Mouse (Mus musculus) liver, embryonic 14.5 days (tissue): Measurements from ENCODE around the gene Megf11. TPM values are rescaled to one million over a fixed set of nuclear protein-coding genes. Genes with fewer than 3 reads are reported as not detected.

Experiments used
- ATAC-seq: fragments of 200-750 bp; cut with Nextera tagmentation; 2 replicates; pipeline ENCODE4 v1.8.0; 2017; ENCODE audit warnings: moderate number of reproducible peaks, mild to moderate bottlenecking, moderate library complexity; ENCODE audit not compliant: insufficient read depth
- DNase-seq, 3 experiments: peaks; one replicate each; pipeline ENCODE4 v3.0.0-alpha.2; 2012 to 2013; ENCODE audit warnings: low read depth in 3 of 3, low spot score in 3 of 3
- H3K27ac ChIP-seq: fragments of 300-500 bp; sonication (generic); 2 replicates; pipeline ENCODE4 v1.5.1; 2014; ENCODE audit warnings: moderate library complexity, mild to moderate bottlenecking, control low read depth, inconsistent platforms
- H3K27me3 ChIP-seq: fragments of 300-500 bp; sonication (generic); 2 replicates; pipeline ENCODE4 v1.6.1; 2014; ENCODE audit warnings: mild to moderate bottlenecking, low read length, moderate library complexity; ENCODE audit not compliant: control insufficient read depth, insufficient read depth
- H3K36me3 ChIP-seq: fragments of 300-500 bp; sonication (generic); replicated peaks from 2 replicates; pipeline ENCODE4 v1.6.1; 2014; ENCODE audit warnings: low read depth; ENCODE audit not compliant: control insufficient read depth, insufficient read depth
- H3K4me1 ChIP-seq, 2 experiments: fragments of 200-500 bp in 1 of 2; fragments of 300-500 bp in 1 of 2; sonication (generic) in 1 of 2; replicated peaks; 2 replicates each; pipeline ENCODE4 v1.6.1; 2012 to 2014; ENCODE audit warnings: antibody characterized with exemption in 1 of 2, inconsistent platforms in 1 of 2, low read length in 1 of 2; ENCODE audit not compliant: control insufficient read depth in 2 of 2, insufficient read depth in 2 of 2
- H3K4me2 ChIP-seq: fragments of 300-500 bp; sonication (generic); 2 replicates; pipeline ENCODE4 v1.6.1; 2014; ENCODE audit warnings: low read depth, mild to moderate bottlenecking, control low read depth, moderate library complexity
- H3K4me3 ChIP-seq, 2 experiments: fragments of 200-500 bp in 1 of 2; fragments of 300-500 bp in 1 of 2; sonication (generic) in 1 of 2; 2 replicates each; pipeline ENCODE4 v1.5.1; 2012 to 2014; ENCODE audit warnings: low read depth in 2 of 2, low read length in 2 of 2, mild to moderate bottlenecking in 2 of 2, control low read depth in 1 of 2, inconsistent platforms in 1 of 2, moderate library complexity in 1 of 2; ENCODE audit not compliant: insufficient read depth in 1 of 2
- H3K9ac ChIP-seq: fragments of 300-500 bp; sonication (generic); replicated peaks from 2 replicates; pipeline ENCODE4 v1.6.1; 2014; ENCODE audit warnings: mild to moderate bottlenecking, control low read depth, moderate library complexity
- H3K9me3 ChIP-seq: fragments of 300-500 bp; sonication (generic); 2 replicates; pipeline ENCODE4 v1.6.1; 2016; ENCODE audit warnings: low read length, mixed read lengths; ENCODE audit not compliant: control insufficient read depth
- CTCF ChIP-seq: IDR thresholded peaks from 2 replicates; pipeline ENCODE4 v1.5.1; 2016; ENCODE audit warnings: antibody characterized with exemption, low read depth, control low read depth
- EP300 ChIP-seq: IDR thresholded peaks from 2 replicates; pipeline ENCODE4 v1.6.1; 2016; ENCODE audit warnings: antibody characterized with exemption, low read depth
- WGBS: fragments of 180-500 bp; shearing (Covaris S2); extraction: QIAGEN DNeasy Blood & Tissue Kit; methylation state at CpG from one replicate; pipeline ENCODE4 v1.1.7; 2014; ENCODE audit not compliant: insufficient replicate concordance; 5-methylcytosine and 5-hydroxymethylcytosine counted together
- polyA plus RNA-seq, 2 experiments: library from polyadenylated mRNA; depleted of rRNA in 1 of 2; stranded (reverse) in 1 of 2; unstranded in 1 of 2; fragments of >200 nt; fragmentation: Nextera tagmentation in 1 of 2; extraction: Ambion mirVana in 1 of 2; gene quantifications; 2 replicates each; pipeline versions ENCODE4 v1.2.1 to v1.2.3; 2012 to 2014

Megf11 gene
- polyA plus RNA-seq, 2 experiments: 0.18 to 0.28 TPM

- H3K4me2 ChIP-seq: no peak overlapping the region
- no peaks in the 10 kb centered on the region for H3K9me3 ChIP-seq
- no peak for ATAC-seq
- H3K9ac ChIP-seq: no peak overlapping the region
- no peak overlapping the region for H3K4me3 ChIP-seq
- no peak overlapping the region for H3K27ac ChIP-seq
- WGBS: 72% methylated on average over 3 of the region's 3 CpGs
- no peaks in the 10 kb centered on the region for H3K36me3 ChIP-seq
- no peaks in the 10 kb centered on the region for H3K27me3 ChIP-seq
- DNase-seq: no peak
- no peak for TF ChIP-seq EP300
- TF ChIP-seq CTCF: no peak
- no peaks in the 10 kb centered on the region for H3K4me1 ChIP-seq
These were observed 260.0 kb downstream of the Megf11 start for GRCm38 (mm10) chr9:64645462-64645861.

GRCm38 (mm10) chr9:64649393-64649792 lies 264.0 kb downstream of the Megf11 start:
- TF ChIP-seq EP300 (no peak), CTCF (no peak)
- Histone ChIP-seq H3K27ac (no peak overlapping the region), H3K4me1 (no peaks in the 10 kb centered on the region), H3K4me3 (no peak overlapping the region), H3K4me2 (no peak overlapping the region), H3K36me3 (no peaks in the 10 kb centered on the region), H3K9me3 (no peaks in the 10 kb centered on the region), H3K9ac (no peak overlapping the region), H3K27me3 (no peaks in the 10 kb centered on the region)
- ATAC-seq: no peak
- DNase-seq: no peak
- WGBS: 62% methylated on average over 9 of the region's 9 CpGs

GRCm38 (mm10) chr9:64649892-64650291 lies 264.5 kb downstream of the Megf11 start:
- Histone ChIP-seq H3K36me3 (no peaks in the 10 kb centered on the region), H3K4me3 (no peak overlapping the region), H3K9ac (no peak overlapping the region), H3K27me3 (no peaks in the 10 kb centered on the region), H3K27ac (no peak overlapping the region), H3K9me3 (no peaks in the 10 kb centered on the region), H3K4me2 (no peak overlapping the region), H3K4me1 (no peaks in the 10 kb centered on the region)
- no peak for DNase-seq
- no peak for TF ChIP-seq CTCF
- no peak for TF ChIP-seq EP300
- no peak for ATAC-seq
- WGBS: 26% methylated on average over 2 of the region's 2 CpGs

- Histone ChIP-seq H3K9me3 (no peaks in the 10 kb centered on the region), H3K27ac (no peak overlapping the region), H3K27me3 (no peaks in the 10 kb centered on the region), H3K4me3 (no peak overlapping the region), H3K4me2 (no peak overlapping the region), H3K36me3 (no peaks in the 10 kb centered on the region), H3K9ac (no peak overlapping the region), H3K4me1 (no peaks in the 10 kb centered on the region)
- no peak for ATAC-seq
- WGBS: 48% methylated on average over 1 of the region's 1 CpGs
- no peak for DNase-seq
- no peak for TF ChIP-seq CTCF
- TF ChIP-seq EP300: no peak
These were observed 265.8 kb downstream of the Megf11 start for GRCm38 (mm10) chr9:64651181-64651580.

GRCm38 (mm10) chr9:64651689-64652088 lies 266.3 kb downstream of the Megf11 start:
- no peak for DNase-seq
- ATAC-seq: no peak
- H3K36me3 ChIP-seq: no peaks in the 10 kb centered on the region
- H3K4me3 ChIP-seq: no peak overlapping the region
- H3K4me1 ChIP-seq: no peaks in the 10 kb centered on the region
- H3K27me3 ChIP-seq: no peaks in the 10 kb centered on the region
- no peak overlapping the region for H3K4me2 ChIP-seq
- H3K9me3 ChIP-seq: no peaks in the 10 kb centered on the region
- TF ChIP-seq CTCF (no peak), EP300 (no peak)
- no peak overlapping the region for H3K27ac ChIP-seq
- 25% methylated on average over 4 of the region's 4 CpGs for WGBS
- H3K9ac ChIP-seq: no peak overlapping the region
